Mouse (Mus musculus) testis, postnatal 10 days (tissue): Measurements from ENCODE around the gene Nacc1.

Experiments
- DNase-seq: peaks from one replicate; pipeline ENCODE4 v3.0.0; 2021; ENCODE audit warnings: low spot score

Nacc1 gene

DNA sequence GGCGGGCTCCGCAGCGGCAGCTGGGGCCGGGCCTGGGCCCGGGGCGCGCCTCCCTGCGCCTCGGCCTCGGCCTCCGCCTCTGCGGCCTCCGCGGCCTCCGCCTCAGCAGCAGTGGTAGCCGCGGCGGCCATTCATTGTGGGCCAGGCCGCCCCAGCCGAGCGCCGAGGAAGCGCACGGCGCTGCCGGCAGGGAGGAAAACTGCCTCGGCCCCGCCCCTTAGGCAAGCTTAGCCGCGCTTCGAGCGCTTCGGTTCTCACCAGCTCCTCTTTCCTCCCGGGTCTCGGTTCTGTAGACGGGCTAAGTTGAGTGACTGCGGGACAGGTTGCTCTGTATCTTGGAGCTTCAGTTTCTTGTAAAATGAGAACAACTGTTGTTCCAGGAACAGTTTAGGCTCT is at the start of gene Nacc1:
Nacc1 (minus strand) TSS at position 158 of the 396 bp plus-strand sequence.
- DNase-seq, result peak; percentile 95

DNA sequence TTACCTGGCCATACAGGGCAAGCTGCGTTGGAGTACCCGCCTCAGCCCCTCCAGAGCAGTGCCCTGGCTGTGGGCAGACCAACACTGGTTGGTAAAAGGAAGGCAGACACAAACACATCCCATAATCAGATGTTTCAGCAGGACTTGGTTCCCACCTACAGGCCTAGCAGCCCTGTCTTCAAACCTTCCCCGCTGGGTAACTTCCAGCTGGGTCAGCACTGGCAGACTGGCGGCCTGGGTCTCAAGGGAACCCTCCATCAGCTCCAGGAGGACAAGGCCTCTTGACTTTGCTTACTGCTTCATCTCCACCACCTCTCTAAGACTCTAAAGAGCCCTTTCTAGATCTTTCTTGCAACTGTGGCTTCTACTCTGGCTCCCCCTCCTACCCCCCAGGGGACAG is 48.9 kb upstream of the Nacc1 start:
- no peak for DNase-seq

DNA sequence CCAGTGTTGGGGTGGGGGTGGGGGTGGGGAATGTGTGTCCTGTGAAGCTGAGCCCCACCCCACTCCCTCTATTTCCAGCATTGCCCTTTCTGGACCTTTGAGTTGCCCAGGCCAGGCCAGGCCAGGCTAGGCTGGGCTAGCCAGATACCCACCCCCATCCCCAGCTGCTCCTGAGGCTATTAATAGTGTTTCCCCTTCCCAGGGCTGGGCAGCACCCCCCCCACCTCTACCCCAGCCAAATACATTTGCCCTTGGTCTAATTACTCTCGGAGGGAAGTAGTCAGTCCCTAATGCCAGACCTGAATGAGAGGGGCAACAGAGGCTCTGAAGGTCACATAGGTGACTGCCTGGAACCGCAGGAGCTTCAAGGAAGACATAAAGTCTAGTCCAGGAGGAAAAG is 47.9 kb upstream of the Nacc1 start:
- DNase-seq, result no peak

DNA sequence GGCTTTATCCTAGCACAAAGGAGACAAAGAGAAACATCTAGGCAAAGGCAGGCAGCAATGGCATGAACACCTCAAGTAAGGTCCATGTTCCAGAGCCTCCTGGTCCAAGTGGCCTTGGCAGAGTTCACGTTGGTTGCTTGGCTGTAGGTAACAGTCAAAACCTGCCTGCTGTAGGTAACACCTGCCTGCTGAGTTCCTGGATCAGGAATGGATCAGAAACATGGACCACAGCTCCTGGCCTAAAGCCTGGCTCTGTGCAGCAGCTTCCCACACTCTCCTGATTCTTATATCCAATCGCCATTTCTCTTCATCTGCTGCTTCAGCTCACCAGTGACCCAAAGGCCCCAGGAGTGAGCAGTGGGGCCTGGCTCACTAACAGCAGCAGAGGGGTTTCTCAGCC is 47.0 kb upstream of the Nacc1 start:
- no peak for DNase-seq

DNA sequence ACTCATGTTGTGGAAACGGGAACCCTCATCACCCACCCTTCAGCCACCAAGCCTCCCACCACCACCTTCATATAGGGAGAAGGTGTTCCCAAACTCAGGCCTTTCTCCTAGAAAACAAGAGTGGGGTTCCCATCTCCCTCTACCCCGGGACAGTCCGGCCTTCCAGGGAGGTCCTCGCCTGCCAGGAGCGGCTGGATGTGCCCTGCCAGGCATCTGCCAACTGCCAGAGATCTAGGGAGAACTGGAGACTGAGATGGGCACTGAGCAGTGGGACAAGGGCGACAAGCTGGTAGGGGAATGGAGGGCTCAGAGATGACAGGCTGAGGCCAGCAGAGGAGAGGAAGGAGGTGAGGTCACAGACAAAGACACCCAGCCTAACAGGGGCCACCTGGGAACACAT is 46.3 kb upstream of the Nacc1 start:
- no peak for DNase-seq

DNA sequence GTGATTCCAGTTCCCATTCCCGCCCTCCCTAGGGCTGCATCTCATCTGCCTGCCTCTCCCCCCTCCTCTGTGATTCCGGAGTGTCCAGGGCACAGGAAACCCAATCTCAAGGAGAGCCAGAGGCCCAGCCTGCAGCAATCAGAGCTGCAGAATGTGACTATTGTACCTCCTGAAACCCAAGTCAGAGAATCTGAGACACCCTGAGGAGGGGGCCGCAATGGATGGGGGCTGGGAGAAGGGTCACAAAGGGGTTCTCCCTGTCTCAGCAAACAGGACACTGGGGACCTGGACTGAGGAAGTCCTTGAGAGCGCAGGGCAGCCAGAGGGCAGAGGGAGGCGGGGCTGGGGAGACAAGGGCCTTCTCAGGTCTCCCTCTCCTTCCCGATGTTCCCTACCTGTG is 45.3 kb upstream of the Nacc1 start:
- no peak for DNase-seq

DNA sequence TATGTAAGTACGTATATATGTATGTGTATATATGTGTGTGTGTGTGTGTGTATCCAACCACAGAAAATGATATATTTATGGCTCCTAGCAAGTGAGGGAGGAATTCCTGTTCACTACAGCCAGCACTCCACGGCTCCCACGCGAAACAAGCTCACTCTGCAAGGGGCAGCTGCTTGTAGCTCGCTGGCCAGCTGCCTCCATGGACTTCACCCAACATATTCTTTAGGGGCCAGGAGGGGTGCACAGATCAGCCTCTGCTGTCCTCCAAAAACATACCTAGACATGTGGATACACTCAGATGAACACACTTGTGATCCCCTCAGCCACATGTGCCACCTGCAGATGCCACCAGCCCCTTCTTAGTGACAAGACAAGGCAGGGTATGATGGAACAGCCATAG is 44.9 kb upstream of the Nacc1 start:
- DNase-seq, result no peak

DNA sequence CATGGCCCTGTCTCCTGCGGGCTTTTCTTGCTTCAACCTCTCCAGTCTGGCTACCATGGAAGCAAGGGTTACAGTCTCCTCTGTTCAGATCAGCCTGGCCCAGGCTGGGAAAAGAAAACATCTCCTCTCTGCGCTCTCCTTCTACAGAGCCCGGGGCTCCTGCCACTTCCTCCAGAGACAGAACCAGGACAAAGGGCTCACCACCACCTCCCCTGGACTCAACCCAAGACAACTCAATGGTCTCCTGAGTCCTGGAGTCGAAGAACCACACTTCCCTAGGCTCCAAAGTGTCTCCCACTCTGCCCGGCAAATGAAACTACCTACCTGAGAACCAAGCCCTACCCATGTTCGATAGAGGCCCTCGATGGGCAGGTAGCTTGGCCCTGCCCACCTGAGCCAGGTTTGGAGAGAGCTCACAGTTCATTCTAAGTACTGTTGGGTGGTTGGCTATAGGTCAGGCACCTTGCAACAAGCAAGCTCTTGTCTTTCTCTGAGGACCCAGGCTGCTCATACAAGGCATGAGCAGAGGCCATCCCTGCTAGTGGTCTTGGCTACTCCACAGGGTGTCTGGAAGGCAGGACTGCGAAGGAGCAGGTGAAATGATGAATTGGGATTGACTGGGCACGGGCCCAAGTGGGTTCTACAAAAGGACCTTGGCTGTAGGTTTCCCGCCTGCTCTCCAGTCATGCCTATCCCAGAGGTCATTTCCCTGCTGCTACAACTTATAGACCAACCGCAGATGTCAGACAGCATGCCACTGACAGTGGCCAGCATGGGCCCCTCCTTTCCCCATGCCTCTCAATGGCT is 43.9 kb upstream of the Nacc1 start:
- no peak for DNase-seq

DNA sequence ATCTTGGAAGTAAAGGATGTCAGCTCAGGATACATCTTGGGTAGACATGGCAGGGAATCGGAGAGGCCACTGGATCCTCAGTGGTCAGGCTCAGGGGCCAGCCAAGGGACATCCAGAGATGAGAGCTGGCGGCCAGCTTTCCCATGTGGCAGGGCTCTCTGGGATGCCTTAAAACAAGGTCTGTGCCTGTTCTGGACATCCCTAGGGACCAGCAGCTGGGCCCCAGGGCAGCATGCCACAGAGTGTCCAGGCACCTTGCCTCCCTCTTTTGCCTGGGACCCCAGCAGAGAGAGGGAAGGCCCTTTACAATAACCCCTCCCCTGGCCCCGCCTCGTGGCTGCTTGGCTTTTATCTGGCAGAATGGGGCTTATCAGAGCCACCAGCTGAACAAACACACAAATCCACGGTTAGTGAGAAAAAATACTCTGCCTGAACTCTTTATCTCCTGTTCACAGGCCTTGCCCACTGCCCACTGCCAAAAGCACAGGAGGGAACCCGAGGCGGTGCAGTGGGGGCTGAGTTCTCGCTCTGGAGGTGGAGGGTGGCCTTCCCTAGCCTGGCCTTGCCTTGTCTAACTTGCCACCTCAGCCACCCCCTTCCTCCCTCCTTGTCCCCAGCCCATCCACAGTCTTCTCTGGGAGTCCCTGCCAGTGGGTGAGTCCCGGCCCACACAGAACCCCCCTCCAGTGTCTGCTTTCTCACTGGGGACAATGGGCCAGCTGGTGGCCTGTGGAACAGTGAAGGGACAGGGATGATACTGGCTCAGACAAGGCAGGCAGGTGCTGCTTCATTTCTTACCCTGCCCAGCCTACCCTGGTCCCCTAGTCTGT is 43.1 kb upstream of the Nacc1 start:
- DNase-seq, result peak; percentile 72

DNA sequence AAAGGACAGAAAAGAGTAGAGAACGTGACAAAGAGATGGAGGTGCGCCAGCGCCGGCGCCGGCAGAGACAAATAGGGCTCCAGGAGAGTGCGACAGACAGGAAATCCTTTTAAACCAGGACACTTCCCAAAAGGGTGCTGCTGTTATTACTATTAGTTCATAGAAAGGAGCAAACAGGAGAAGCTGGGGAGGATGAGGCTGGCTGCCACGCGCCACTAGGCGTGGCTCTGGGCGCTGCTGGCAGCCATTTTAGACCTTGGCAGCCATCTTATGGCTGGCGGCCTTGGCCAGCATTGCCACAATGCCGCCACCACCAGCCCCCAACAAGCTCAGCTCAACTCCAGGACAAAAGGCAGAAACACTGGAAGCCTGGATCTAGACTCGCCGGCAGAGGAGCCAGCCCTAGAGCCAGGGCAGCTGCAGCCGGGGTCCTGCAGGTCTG is 42.3 kb upstream of the Nacc1 start:
- DNase-seq, result no peak

DNA sequence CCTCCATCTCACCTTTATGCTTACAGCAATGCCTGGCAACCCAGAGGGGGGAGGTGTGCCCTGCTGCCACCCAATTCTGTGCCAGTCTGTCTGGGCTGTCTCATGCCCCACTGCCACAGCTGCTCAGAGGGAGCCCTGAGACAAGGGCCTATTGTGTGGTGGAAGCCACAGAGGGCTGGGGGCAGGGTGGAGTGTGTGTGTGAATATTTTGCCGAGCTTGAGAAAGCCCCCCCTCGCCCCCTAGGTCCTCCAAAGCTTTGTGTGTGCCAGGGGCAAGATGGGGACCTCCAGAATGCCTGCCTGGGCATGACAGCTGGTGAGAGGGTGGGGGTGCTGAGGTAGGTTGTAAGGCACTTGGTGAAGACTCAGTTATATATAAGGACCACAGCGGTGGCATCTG is 40.8 kb upstream of the Nacc1 start:
- DNase-seq, result no peak

DNA sequence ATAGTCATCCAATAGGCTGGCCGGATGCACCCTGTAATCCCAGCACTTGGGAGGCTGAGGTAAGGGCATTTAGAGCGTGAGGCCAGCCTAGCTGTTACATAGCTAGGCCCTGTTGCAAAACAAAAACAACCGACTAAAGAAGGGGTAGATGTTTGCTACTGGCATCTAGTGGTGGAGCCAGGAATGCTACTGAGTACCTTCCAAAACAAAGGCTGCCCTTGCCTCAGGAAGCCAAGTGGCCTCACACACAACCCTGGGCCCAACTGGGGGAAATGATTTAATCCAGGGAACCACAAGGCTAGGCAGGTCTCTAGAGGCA is 38.2 kb upstream of the Nacc1 start:
- no peak for DNase-seq

DNA sequence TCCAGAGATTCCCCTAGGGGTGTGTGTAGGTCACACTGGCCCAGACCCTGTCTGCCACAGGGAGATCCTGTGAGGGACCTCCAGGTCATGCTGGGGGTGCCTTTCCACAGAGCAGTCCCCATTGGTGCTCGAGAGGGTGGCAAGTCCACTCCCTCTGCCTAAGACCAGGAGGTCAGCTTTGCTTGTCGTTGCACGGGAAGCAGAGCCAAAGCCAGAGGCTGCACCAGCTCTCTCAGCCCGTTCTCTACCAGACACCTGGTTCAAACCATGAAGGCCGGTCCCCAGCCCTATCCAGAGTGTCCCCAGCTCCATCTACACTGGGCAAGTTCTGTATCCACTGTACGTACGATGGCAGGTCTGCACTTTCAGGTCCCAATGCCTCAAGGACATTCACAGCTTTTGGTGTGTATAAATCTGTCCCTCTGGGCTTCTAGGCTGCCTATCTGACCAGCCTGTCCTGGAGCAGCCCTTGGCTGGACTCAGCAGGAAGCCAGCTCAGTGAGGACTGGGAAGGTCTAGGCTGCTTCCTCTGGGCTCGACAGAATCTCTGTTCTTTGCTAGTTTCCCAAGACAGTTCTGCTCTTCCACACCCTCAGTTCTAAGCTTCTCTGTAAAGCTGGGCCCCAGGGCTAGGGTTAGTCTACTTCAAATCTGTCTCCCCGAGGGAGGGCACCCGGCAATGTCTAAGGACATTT is 37.7 kb upstream of the Nacc1 start:
- DNase-seq, result no peak

DNA sequence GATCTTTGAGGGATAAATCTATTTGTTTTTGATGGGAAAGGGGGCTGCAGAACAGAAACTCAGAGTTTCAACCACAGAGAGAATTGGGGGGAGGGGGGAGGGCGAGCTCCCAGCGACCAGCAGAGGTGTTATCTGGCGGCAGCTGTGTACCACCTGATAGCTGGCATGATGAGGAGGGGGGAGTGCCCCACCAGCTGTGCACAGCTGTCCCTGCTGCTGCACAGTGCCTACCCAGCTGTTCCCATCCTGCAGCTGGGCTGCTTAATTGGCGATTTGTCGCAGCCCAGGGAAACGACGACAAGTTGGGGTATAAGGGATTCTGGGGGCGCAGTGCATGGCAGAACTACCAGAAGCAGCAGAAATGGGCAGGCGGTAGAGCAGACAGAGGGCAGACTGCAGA is 37.0 kb upstream of the Nacc1 start:
- no peak for DNase-seq

DNA sequence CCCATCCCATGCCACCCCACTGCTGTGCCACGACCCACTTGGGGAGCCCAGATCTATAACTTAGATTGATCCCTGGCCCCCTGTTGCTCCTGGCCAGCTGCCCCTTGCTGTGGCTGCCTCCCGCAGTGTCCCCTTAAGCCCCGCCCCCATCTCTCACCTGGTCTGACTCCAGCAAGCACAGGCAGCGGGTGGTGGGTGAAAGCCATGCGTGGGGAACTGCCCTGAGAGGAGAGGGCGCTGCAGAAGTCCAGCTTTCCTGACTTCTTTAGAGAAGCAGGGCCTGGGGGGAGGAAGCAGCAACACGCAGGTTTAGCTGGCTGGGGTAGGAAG is 35.9 kb upstream of the Nacc1 start:
- DNase-seq, result peak; percentile 77

DNA sequence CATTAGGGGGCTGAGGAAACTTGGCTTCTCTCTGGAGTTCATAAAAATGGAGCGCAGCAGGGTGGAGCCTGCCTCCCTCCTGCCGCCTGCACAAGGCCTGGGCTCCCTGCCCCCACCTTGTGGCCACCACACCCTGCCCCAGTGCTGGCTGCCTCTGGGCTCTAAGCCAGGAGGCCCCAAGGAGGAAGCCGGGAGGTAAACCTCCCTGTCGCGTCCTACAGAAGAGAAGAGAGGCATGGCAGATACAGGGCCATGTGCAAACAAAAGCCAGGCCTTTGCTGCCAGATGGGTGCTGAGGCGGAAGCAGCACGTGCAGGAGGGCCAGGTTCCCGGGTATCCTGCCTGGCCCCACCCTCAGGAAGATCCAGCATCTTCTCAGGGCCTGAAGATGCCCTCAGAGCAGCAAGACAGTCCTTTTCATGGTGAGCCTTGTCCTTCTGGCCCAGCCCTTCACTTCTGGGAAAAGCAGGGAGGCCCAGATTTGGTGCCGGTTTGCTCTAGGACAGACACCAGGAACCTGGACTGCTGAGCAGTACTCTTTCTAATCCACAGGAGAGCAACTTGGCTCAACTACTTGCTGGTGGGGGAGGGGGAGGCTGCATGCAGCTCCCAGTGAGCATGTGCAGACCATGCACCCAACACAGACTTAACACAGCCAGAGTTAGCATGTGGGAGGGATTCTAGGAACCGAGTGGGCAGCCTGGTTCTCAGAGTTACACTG is 35.3 kb upstream of the Nacc1 start, which contains the start of gene G430095P16Rik:
G430095P16Rik (plus strand) TSS at position 158 of the 721 bp plus-strand sequence.
- peak; percentile 83 for DNase-seq

DNA sequence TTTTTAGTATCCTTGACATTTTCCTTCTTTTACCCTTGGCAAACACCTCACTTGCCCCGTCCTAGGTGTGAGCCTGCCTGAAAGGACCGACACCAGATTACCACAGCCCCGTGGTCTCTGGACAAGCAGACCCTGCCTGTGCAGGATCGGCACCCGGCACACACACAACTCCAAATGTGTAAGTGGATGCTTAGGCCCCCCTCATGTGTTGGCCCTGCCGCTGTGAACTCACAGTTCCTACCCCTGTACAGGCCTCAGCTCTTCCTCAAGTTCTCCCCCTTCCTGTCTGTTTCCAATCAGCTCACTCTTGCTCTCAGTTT is 34.8 kb upstream of the Nacc1 start:
- no peak for DNase-seq

DNA sequence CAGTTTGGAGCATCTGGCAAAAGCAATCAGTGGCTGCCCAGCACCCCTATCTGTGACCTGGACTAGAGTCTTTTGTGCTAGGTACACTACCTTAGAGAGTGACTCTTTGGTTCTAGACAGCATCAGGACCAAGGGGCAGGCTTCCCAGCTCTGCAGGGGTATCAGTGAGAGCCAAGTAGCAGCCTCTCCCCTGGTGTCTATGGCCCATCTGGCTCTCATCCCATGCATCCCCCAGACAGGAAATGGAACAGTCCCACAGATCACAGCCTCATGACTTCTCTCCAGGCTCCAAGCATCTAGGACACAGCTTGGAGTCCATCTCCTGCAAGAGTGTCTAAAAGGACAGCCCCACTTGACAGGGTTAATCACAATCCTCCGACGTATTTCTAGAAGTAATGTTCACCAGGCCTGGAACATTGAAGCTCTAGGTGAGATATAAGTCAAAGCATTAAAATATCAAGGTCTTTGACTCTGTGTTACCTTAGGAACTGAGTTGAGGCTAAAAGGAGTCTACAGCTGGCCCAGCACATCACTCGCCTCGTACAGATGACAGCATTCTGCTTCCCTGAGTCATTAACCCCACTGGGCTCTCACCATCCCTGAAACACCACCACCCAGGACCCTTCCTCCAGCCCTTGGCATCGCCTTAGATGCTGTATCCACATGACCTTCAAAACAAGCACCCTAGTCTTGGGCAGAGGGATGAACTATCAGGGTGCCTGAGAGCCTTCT is 31.5 kb upstream of the Nacc1 start:
- no peak for DNase-seq

DNA sequence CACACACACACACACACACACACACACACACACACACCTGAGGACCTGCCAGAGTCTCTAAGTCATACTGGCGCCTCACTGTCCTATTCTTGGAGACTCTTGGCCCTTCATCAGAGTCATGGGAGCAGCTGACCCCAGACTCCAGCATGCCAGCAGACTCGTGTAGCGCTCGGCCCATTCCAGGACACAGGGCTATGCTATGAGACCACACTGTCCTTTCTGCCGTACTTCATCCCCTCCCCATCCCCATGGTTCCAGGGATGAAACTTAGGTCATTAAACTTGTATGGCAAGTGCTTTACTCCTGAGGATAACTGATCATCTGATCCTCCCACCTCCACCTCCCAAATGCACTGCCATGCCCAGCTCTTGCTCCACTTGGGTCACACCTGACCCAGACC is 30.8 kb upstream of the Nacc1 start:
- DNase-seq, result no peak

DNA sequence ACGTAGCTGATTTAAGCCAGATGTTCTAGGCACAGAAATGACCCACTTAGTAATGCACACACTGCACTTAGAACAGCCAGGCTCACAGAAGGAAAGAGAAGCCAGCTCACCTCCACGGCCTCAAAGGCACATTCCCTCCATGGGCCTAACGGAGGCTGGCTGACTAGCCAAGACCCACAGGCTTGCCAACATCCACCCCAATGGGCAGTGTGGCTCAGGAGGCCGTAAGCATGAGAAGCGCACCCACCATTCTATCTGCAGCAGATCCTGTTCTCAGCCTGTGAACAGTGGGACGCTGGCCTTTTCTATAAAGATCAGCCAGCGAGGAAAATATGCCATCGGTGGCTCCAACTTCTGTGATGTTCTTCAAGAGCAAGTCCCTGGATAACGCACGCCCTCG is 29.1 kb upstream of the Nacc1 start:
- DNase-seq, result no peak

DNA sequence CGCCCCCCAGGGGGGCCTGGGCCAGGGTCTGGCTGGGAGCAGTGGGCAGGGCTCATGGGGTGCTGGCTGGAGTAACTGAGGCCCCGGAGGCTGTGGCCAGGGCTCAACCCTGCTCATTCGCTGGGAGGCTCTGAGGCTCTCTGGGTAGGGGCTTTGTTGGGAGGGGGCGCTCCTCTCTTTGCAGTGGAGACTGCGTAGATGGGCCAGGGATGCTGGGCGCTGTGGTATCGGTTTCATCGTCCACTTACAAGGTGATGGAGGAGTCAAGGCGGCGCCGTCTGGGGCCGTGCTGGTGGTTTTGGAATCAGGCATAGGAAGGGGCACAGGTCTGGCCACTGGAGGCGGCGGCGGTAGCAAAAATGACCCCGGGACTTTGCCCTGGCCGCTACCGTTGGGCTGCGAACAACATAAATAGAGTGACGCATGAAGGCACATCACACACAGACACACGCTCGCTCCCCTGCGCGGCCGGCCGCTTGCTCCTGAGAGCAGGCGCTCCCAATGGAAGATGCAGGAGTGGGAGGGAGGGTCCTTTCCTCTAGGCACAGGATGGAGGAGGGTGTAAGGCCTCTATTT is 28.3 kb upstream of the Nacc1 start:
- no peak for DNase-seq
